Mouse (Mus musculus) thymus, postnatal 4 days (tissue): ENCODE data around the gene Dpp4.

ENCODE experiments used
- DNase-seq: peaks from one replicate; pipeline ENCODE4 v3.0.0; 2021

Gene Dpp4

DNA sequence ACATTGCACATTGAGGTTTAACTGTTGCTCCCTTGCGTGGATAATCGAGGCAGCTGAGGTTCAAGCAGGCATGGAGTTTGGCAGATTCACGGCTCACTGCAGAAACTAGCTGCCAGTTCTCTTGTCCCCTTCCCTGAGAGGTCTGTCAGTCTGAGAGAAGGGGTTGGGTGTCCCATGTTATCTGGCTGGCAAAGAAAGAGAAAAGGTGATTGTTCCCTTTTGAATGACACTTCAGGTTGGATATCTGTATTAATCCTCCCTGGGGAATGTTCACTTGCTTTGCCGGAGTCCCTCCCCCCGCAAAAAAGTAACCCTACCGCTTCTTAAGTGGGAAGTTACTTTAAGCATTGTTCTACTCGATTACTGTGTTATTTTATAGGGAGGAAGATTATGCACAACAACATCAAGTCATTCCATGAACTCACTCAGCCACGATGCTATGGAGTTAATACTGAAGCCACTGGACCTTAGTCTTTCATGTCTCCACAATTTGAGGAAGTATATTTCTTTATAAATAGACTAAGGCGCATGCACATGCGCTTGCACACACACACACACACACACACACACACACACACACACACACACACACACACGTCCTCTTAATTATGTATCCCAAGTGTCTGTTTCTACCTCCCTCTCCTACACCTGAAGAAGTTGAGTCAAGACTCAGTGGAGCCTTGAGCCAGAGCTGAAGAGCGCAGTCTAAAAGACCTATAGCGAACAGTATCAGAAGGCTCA lies at the start of gene Dpp4:
TSS of gene Dpp4 (minus strand) at position 151 of the 741 bp plus-strand sequence.
- no peak for DNase-seq

GRCm38 (mm10) chr2:62460815-62461450 lies 48.9 kb upstream of the Dpp4 start:
- no peak for DNase-seq

DNA sequence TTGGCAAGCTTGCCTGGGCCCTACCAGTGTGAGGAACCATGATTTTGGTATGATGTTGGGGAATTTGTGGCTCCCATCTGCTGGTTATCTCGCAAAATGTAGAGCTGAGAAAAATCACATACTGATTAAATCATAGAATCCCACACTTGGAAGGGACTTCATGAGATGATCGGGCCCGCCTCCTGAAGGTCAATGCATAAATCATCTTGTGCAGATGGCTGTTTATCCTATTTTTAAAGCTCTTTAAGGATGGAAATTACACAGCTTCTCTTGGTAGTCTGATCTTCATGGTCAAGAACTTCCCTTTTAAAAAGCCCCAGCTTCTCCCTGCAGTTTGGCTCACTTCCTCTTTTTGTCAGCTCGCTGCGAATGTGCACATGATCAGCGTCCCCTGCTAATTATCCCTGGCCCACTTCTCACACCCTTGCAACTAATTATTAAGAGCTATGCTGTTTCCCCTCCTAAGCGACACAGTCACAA lies 48.2 kb upstream of the Dpp4 start:
- no peak for DNase-seq

GRCm38 (mm10) chr2:62459241-62460174 lies 47.5 kb upstream of the Dpp4 start:
- DNase-seq: no peak

GRCm38 (mm10) chr2:62458070-62458469 lies 46.0 kb upstream of the Dpp4 start:
- no peak for DNase-seq

GRCm38 (mm10) chr2:62454991-62455390 lies 43.0 kb upstream of the Dpp4 start:
- DNase-seq: no peak

GRCm38 (mm10) chr2:62454033-62454432 lies 42.0 kb upstream of the Dpp4 start:
- DNase-seq: no peak

- DNase-seq: no peak
Measured at GRCm38 (mm10) chr2:62450364-62450763, 38.3 kb upstream of the Dpp4 start.

DNA sequence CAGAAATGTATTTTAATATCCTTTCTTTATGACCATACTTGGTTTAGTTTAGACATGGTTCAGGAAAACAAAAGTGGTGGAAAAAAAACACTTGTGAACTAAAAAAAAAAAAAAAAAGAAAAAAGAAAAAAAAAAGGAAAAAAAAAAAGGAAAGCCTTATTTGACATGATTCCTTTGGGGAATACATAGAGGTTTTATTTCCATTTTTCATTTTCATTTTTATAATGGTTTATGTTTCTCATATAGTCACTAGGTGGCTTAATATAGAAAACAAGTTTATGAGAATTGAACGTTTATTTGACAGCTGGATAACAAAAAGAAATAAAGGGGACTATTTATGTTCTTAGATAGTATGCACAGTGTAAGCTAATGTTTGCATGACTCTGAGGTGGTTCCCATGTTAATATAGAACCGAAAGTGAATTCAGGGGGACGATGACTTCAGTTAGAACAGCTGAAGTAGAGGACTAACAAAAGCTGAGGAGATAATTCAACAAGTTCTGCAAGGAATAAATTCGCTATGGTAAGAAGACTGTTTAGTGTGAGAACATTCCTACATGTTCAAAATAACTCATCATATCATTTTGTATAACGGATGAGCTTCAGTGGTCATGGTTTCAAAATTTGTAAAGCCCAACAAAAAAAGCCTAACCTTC lies 37.8 kb upstream of the Dpp4 start:
- DNase-seq: no peak

DNA sequence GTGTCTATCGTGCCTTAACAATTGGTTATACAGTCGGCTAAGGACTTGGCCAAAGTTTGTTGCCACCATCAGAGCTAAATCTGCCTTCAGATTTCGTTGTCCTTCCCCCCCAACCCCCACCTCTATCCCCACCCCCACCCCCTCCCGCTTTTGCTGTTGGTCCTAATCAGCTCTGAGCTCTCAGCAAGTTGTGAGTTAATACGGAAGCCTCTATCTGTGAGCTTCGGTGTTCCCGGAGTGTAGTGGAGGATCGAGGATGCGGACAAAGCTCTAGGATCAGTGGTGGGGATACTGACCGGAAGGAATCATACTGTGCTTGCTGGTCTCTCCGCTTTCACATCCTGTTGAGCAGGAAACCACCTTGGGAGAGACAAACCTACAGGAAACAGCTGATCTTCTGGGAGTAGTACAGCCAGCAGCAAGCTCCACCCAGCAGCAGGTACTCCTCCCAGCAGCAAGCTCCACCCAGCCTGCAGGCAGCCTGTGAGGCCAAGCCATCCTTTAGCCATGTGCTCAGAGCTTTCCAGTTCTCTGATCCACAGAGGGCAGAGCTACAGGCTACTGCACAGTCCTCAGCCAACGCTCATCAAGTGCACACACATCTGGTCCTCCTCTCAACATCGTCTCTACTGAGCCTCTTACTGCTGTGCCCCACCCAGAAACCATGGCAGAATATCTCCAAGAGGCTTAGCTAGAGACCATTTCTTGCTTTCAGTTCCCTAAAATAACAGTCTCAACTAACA lies 28.9 kb upstream of the Dpp4 start:
- DNase-seq: peak; percentile 69

- DNase-seq: no peak
Measured at GRCm38 (mm10) chr2:62440083-62440482, 28.1 kb upstream of the Dpp4 start.

DNA sequence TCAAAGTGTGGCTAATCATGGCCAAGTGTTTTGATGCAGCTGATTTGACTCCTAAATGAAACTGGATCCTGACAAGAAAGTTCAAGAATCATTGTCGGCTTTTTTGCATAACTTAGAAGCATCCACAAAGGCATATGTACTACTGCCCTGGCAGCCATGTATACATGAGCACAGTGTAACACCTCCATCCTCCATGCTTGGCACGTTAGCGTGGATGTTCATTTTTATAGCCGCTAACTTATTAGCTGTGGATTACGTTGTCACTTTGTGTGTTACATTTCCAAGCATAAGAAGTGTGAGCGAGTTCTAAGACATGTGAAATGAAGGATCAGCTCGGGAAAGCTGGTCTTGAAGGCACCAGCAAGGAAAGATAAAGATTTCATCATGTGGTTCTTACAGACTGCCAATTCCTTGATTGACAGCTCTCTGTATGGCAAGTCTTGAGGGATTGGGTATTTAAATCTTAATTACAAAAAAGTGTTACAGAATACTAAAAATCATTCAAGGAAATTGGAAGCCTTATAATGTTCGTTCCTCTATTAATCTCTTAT lies 19.3 kb upstream of the Dpp4 start:
- no peak for DNase-seq

- no peak for DNase-seq
Measured at GRCm38 (mm10) chr2:62425941-62426340, 13.9 kb upstream of the Dpp4 start.

DNA sequence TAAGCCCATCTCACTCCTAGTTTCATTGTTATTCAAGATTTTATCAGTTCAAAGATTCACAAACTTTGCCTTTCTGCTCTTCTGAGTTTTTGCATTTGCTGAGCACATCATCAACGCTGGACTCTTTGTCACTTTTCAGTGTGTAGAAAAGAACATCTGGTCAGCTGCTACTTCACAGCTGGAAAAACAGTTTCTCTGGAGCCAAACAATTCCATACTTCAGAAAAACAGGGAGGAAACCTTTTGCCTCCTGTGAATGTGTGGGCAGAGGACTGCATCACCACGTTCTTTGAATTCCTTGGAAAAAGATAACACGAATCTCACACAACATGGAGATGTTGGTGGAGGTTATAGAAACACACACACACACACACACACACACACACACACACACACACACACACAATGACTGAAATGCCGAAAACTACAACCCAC lies 11.3 kb upstream of the Dpp4 start:
- no peak for DNase-seq

DNA sequence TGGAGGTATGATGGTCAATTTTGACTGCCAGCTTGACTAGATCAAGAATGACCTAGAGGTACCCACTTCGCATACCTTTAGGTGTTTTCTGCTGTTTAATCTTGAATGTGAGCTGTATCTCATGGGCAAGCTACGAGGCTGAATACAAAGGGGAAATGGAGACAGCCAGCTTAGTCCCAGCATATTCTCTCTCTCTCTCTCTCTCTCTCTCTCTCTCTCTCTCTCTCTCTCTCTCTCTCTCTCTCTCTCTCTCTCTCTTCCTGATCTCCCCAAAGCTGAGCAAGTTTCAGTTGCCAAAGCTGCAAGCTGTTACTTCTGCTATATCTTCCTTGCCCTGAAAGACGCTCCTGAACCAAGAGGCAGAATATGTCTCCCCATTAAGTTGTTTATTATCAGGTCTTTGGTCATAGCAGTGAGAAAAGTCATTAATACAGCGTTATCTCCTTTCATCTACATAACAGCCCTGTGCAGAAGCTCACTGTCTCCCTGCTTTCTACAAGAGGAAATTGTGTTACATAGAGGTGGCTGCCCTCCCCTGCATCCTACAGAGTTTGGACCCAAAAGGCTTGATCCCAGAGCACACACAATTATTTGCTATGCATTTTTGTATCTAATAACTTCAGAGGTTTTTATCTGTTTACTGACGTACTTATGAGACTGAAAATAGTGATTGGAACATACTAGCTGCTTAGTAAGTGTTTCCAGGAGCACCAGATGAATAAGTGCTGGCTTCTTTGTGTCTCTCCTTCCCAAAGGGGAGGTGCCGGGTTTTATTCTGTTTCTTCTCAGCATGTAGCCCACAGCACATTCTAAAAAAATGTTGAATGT lies 10.7 kb upstream of the Dpp4 start:
- no peak for DNase-seq

DNA sequence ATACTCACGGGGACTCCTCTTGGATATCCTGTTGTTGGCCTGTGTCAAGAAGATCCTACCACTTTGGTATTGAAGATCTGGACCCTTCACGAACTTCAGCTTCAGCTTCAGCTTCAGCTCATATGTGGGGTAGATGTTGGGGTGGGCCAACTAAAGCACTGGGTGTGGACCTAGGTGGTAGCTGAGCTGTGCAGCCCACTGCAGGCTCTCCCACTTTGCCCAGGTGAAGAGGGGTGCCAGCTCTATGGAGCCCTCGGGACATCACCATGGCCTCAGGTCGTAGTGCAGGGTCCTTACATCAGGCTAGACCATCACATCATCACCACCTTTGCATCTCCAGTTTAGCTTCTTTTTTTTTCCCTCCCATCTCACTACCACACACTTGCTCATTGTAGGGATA lies 9.2 kb upstream of the Dpp4 start:
- no peak for DNase-seq

DNA sequence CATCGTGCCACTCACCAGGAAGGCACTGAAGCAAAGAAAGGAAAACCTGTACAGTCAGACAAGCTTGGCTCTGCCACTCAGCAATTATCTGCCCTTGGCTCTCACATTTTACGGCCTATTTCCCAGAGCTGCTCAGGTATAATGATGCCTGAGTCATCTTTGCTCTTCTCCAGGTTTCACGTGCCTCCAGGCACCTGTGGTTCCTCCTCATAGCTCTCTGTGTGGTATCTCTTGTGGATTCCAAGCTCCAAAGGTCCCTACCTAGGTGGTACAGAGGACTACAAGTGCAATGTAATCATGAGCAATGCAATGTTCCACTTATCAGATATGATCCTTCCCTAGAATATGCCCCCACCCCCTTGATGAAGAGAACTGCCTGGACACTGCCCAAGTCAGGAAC lies 8.0 kb upstream of the Dpp4 start:
- DNase-seq: no peak

DNA sequence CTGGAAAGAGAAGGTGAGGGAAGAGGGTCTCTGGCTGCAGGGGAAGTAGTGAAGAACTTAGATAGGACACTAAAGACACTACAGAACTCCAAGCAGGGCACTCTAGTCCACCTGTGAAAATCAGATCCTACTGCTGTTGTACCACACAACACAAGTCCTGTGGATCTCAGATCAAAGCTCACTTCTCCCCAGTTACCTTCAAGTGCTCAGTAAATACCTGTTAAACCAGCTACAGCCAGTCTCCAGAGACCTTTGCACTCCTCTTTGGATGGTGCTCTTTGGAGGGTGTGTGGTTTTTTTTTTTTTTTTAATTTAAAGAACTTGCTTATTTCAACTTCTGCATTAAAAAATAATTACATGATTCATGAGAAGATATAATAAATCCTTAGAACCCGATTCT lies 5.2 kb upstream of the Dpp4 start:
- no peak for DNase-seq

GRCm38 (mm10) chr2:62411211-62412080 lies 585 bp downstream of the Dpp4 start:
- peak; percentile 77 for DNase-seq

DNA sequence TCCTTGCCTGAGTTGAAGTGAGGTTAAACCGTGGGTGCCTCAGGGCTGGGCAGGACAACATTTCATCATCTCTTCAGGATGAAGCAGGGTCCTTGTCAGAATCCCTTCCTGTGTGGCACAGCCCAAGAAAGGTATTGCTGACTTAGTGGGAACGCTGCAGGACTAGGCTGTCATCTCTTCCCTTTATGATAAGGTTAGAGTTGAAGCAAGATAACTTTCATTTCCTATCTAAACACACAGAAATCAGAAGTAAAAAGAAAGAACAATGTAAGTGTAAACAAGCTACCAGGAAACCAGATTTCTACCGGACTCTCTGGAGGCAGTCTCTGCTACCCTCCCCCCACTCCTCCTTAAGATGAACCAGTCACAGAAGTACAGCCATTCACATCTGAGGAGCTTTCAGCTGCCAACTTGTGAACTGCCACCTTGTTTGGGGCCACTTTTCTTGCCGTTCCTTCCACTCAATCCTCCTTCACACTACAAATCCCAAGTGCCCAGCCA lies 3.3 kb downstream of the Dpp4 start:
- peak; percentile 57 for DNase-seq
